Mouse (Mus musculus) cerebellum, adult 2 months (tissue): ENCODE measurements around the gene Diras2.

Source experiments
- CTCF ChIP-seq: fragments of 200-500 bp; IDR thresholded peaks from 2 replicates; pipeline ENCODE4 v1.5.1; 2011; ENCODE audit warnings: low read depth, mild to moderate bottlenecking, control low read depth, low read length, moderate library complexity, borderline replicate concordance; ENCODE audit not compliant: insufficient read depth
- POLR2A ChIP-seq: fragments of 200-500 bp; IDR thresholded peaks from 2 replicates; pipeline ENCODE4 v1.6.1; 2011; ENCODE audit warnings: low read length, control low read depth, borderline replicate concordance; ENCODE audit not compliant: insufficient read depth

GRCm38 (mm10) chr13:52538588-52539116, 7.6 kb upstream of the Diras2 start:
- TF ChIP-seq POLR2A: no peak
- no peak for TF ChIP-seq CTCF
